Mouse (Mus musculus) cerebellum, adult 11 months (tissue): ENCODE data around the gene Vasn.

Experiments
- DNase-seq: peaks from one replicate; pipeline ENCODE4 v3.0.0; 2022

Gene Vasn

GRCm38 (mm10) chr16:4607818-4608531 is 31.8 kb upstream of the Vasn start:
- DNase-seq: peak; percentile 82

- DNase-seq: no peak
Observed at GRCm38 (mm10) chr16:4608532-4609059, 31.1 kb upstream of the Vasn start.

GRCm38 (mm10) chr16:4611193-4611592 is 28.5 kb upstream of the Vasn start:
- no peak for DNase-seq

GRCm38 (mm10) chr16:4611676-4612075 is 28.1 kb upstream of the Vasn start:
- DNase-seq: no peak

- no peak for DNase-seq
Observed at GRCm38 (mm10) chr16:4613736-4614135, 26.0 kb upstream of the Vasn start.

- no peak for DNase-seq
Observed at GRCm38 (mm10) chr16:4614639-4615038, 25.1 kb upstream of the Vasn start.

- DNase-seq: no peak
Observed at GRCm38 (mm10) chr16:4615297-4615696, 24.4 kb upstream of the Vasn start.

GRCm38 (mm10) chr16:4616829-4617228 is 22.9 kb upstream of the Vasn start:
- no peak for DNase-seq

- DNase-seq: no peak
Observed at GRCm38 (mm10) chr16:4624074-4624473, 15.7 kb upstream of the Vasn start.

GRCm38 (mm10) chr16:4624481-4625110 is 15.1 kb upstream of the Vasn start, which contains the start of gene Pam16:
Gene Pam16 (minus strand): TSS chr16:4624988.
- DNase-seq: peak; percentile 90

GRCm38 (mm10) chr16:4627105-4627504 is 12.6 kb upstream of the Vasn start:
- DNase-seq: no peak

GRCm38 (mm10) chr16:4628898-4629419 is 10.8 kb upstream of the Vasn start:
- DNase-seq: no peak

GRCm38 (mm10) chr16:4629950-4630349 is 9.8 kb upstream of the Vasn start:
- peak; percentile 78 for DNase-seq

GRCm38 (mm10) chr16:4632050-4632449 is 7.7 kb upstream of the Vasn start:
- DNase-seq: no peak

- DNase-seq: no peak
Observed at GRCm38 (mm10) chr16:4633661-4634060, 6.1 kb upstream of the Vasn start.

- DNase-seq: no peak
Observed at GRCm38 (mm10) chr16:4634681-4635080, 5.1 kb upstream of the Vasn start.

- no peak for DNase-seq
Observed at GRCm38 (mm10) chr16:4635760-4636159, 4.0 kb upstream of the Vasn start.

- no peak for DNase-seq
Observed at GRCm38 (mm10) chr16:4638891-4639390, 800 bp upstream of the Vasn start.

- no peak for DNase-seq
Observed at GRCm38 (mm10) chr16:4640267-4641005, 695 bp downstream of the Vasn start.

GRCm38 (mm10) chr16:4641119-4641838 is 1.5 kb downstream of the Vasn start:
- no peak for DNase-seq

GRCm38 (mm10) chr16:4642190-4642589 is 2.4 kb downstream of the Vasn start:
- no peak for DNase-seq

- no peak for DNase-seq
Observed at GRCm38 (mm10) chr16:4642937-4643336, 3.2 kb downstream of the Vasn start.
